Mouse (Mus musculus): ENCODE data around the gene Spen. TPM values are rescaled to one million over a fixed set of nuclear protein-coding genes. Genes with fewer than 3 reads are reported as not detected.
"Not testable (repeated sequence)": the region's sequence is repeated elsewhere in the genome, so short reads cannot be mapped to it uniquely, and the experiment has no call there.

Spen gene
- polyA plus RNA-seq, 1 experiment from 2014 or later, result 16.7 TPM

DNA sequence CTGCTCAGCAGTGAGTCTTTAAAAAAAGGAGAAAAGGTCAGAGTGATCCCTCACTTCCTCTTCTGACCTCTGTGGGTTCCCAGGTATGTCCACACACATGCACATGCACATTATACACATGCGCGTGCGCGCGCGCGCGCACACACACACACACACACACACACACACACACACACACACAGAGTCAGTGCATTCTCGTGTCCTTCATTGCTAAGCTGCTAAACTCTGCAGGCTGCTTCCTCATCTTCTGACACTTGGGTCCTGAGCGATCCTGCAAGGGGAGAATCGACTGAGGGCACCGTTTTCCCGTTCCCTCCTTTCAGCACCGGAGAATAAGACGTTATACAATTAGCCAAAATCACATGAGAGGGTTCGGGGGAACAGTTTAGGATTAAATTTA lies 20.3 kb upstream of the Spen start:
- Histone ChIP-seq H3K4me3 (peak overlapping the region; percentile 43), H3K9ac (peak overlapping the region; percentile 60; the same call in 1 of the 2 replicates), H3K27me3 (0 out of 2 replicates have a peak, but pooled peaks cover 5% of the 10 kb centered on the region), H3K9me3 (replicated peaks) (no peaks in the 10 kb centered on the region), H3K27ac (peak overlapping the region; percentile 83), H3K4me1 (peaks cover 21% of the 10 kb centered on the region), H3K36me3 (ENCODE audit: poor library complexity, severe bottlenecking) (no peaks in the 10 kb centered on the region), H3K4me2 (peak overlapping the region; percentile 84)
- peak; percentile 34; the same call in 1 of the 2 replicates for ATAC-seq
- WGBS, result 15% methylated on average over 16 of the region's 16 CpGs

- H3K36me3 ChIP-seq (ENCODE audit: poor library complexity, severe bottlenecking); H3K4me3 ChIP-seq; H3K4me2 ChIP-seq; H3K9ac ChIP-seq; ATAC-seq; H3K9me3 ChIP-seq (replicated peaks); H3K27ac ChIP-seq; H3K27me3 ChIP-seq: not testable (repeated sequence)
- H3K4me1 ChIP-seq, result peaks cover 21% of the 10 kb centered on the region
- WGBS, result 82% methylated on average over 6 of the region's 6 CpGs
These were observed 17.8 kb upstream of the Spen start for GRCm38 (mm10) chr4:141556163-141556562.

GRCm38 (mm10) chr4:141554255-141554865 lies 16.0 kb upstream of the Spen start:
- not testable (repeated sequence) for H3K4me2 ChIP-seq; H3K9me3 ChIP-seq (replicated peaks)
- H3K4me1 ChIP-seq, result peaks cover 14% of the 10 kb centered on the region

GRCm38 (mm10) chr4:141552484-141552883 lies 14.1 kb upstream of the Spen start:
- no peak overlapping the region for H3K4me2 ChIP-seq
- H3K4me3 ChIP-seq, result no peak overlapping the region
- no peaks in the 10 kb centered on the region for H3K9me3 ChIP-seq (replicated peaks)
- peaks cover 10% of the 10 kb centered on the region for H3K4me1 ChIP-seq
- H3K9ac ChIP-seq, result no peak overlapping the region
- ATAC-seq, result no peak
- H3K36me3 ChIP-seq (ENCODE audit: poor library complexity, severe bottlenecking), result no peaks in the 10 kb centered on the region
- no peak overlapping the region for H3K27ac ChIP-seq
- H3K27me3 ChIP-seq, result 0 out of 2 replicates have a peak, but pooled peaks cover 3% of the 10 kb centered on the region
- WGBS, result 58% methylated on average over 2 of the region's 2 CpGs

More at GRCm38 (mm10) chr4:141554255-141554865, 16.0 kb upstream of the Spen start:
- ATAC-seq; H3K9ac ChIP-seq; H3K27ac ChIP-seq; H3K27me3 ChIP-seq; H3K4me3 ChIP-seq; H3K36me3 ChIP-seq (ENCODE audit: poor library complexity, severe bottlenecking): not testable (repeated sequence)
- WGBS, result 95% methylated on average over 8 of the region's 9 CpGs

DNA sequence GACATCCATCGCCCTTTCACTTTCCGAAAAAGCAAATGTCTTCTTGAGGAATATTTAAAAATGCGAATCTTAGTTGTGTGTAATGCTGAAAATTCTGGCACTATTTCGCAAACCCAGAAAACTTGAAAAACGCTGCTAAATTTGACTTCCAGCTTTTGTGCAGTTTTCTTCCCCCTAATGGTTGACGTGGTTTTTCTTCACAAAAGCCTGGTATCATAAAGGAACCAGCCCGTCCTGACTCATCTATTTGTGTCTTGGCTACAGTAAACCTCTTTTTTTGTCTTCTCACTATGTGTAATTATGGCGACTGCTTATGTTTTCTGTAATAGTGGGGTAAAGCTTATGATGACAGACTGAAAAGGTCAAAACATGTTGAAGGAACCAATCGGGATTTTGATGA lies 8.9 kb upstream of the Spen start:
- H3K9me3 ChIP-seq (replicated peaks), result no peaks in the 10 kb centered on the region
- peak overlapping the region; percentile 68 for H3K4me3 ChIP-seq
- WGBS, result 17% methylated on average over 9 of the region's 9 CpGs
- H3K4me1 ChIP-seq, result peaks cover 29% of the 10 kb centered on the region
- no peak for ATAC-seq
- peak overlapping the region; percentile 100 for H3K27ac ChIP-seq
- H3K9ac ChIP-seq, result peak overlapping the region; percentile 91
- no peaks in the 10 kb centered on the region for H3K27me3 ChIP-seq
- peak overlapping the region; percentile 99 for H3K4me2 ChIP-seq
- H3K36me3 ChIP-seq (ENCODE audit: poor library complexity, severe bottlenecking), result no peaks in the 10 kb centered on the region

- Histone ChIP-seq H3K4me3 (peak overlapping the region; percentile 68), H3K9me3 (replicated peaks) (no peaks in the 10 kb centered on the region), H3K9ac (peak overlapping the region; percentile 91), H3K27ac (peak overlapping the region; percentile 100), H3K4me1 (peaks cover 36% of the 10 kb centered on the region), H3K27me3 (no peaks in the 10 kb centered on the region), H3K36me3 (ENCODE audit: poor library complexity, severe bottlenecking) (no peaks in the 10 kb centered on the region), H3K4me2 (peak overlapping the region; percentile 99)
- WGBS, result under 1% methylated on average over 67 of the region's 98 CpGs
- ATAC-seq, result peak; percentile 91
These were observed 8.2 kb upstream of the Spen start for GRCm38 (mm10) chr4:141546334-141547200.

GRCm38 (mm10) chr4:141545743-141546333 lies 7.4 kb upstream of the Spen start:
- Histone ChIP-seq H3K9me3 (replicated peaks) (no peaks in the 10 kb centered on the region), H3K4me3 (peak overlapping the region; percentile 68), H3K36me3 (ENCODE audit: poor library complexity, severe bottlenecking) (no peaks in the 10 kb centered on the region), H3K27me3 (no peaks in the 10 kb centered on the region), H3K27ac (peak overlapping the region; percentile 100), H3K9ac (peak overlapping the region; percentile 93), H3K4me2 (peak overlapping the region; percentile 99), H3K4me1 (peaks cover 44% of the 10 kb centered on the region)
- ATAC-seq, result peak; percentile 60
- under 1% methylated on average over 45 of the region's 56 CpGs for WGBS

GRCm38 (mm10) chr4:141545071-141545742 lies 6.8 kb upstream of the Spen start:
- H3K36me3 ChIP-seq (ENCODE audit: poor library complexity, severe bottlenecking), result no peaks in the 10 kb centered on the region
- peak overlapping the region; percentile 93 for H3K9ac ChIP-seq
- under 1% methylated on average over 45 of the region's 45 CpGs for WGBS
- peak overlapping the region; percentile 99 for H3K4me2 ChIP-seq
- H3K27ac ChIP-seq, result peak overlapping the region; percentile 100
- peak overlapping the region; percentile 68 for H3K4me3 ChIP-seq
- H3K9me3 ChIP-seq (replicated peaks), result no peaks in the 10 kb centered on the region
- H3K4me1 ChIP-seq, result peaks cover 48% of the 10 kb centered on the region
- no peaks in the 10 kb centered on the region for H3K27me3 ChIP-seq
- peak; percentile 42 for ATAC-seq

DNA sequence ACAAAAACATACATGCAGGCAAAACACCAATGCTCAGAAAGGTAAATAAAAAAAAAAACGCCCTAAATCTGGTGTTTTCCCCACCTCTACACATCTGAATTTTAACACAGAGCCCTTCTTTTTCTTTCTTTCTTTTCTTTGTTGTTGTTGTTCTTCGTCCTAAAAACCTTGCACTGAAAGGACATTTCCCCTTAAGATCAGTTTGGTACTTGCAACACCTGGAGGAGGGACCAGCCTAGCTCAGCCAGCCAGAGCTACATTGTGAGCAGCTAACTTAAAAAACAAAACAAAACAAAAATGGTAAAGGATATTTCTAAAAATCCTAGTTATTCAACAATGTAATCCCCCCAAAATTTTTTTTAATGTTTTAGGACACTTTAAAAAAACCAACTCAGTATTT lies 6.1 kb upstream of the Spen start:
- no peak overlapping the region; the same call in 1 of the 2 replicates for H3K27ac ChIP-seq
- 47% methylated on average over 2 of the region's 2 CpGs for WGBS
- ATAC-seq, result no peak
- H3K4me1 ChIP-seq, result peaks cover 49% of the 10 kb centered on the region
- H3K36me3 ChIP-seq (ENCODE audit: poor library complexity, severe bottlenecking), result no peaks in the 10 kb centered on the region
- H3K9ac ChIP-seq, result peak overlapping the region; percentile 93; the same call in 1 of the 2 replicates
- peak overlapping the region; percentile 68 for H3K4me3 ChIP-seq
- H3K27me3 ChIP-seq, result no peaks in the 10 kb centered on the region
- peak overlapping the region; percentile 99 for H3K4me2 ChIP-seq
- H3K9me3 ChIP-seq (replicated peaks), result no peaks in the 10 kb centered on the region

DNA sequence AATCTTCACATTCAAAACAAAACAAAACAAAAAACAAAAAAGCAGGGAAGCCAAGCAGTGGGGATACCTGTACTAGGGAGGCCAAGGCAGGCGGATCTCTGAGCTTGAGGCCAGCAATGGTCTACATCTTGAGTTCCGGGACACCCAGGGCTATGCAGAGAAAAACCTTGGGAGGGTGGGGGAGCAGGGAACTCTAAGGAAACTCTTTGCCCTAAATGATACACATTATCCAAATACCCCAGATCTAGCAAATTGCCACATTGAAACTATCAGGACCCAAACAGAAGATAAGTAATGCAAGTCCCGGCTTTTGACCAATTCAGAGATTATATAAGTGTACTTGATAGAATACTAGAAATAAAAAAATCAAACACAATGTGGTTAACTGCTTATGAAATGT lies 5.2 kb upstream of the Spen start:
- H3K36me3 ChIP-seq (ENCODE audit: poor library complexity, severe bottlenecking), result no peaks in the 10 kb centered on the region
- H3K4me1 ChIP-seq, result peaks cover 56% of the 10 kb centered on the region

DNA sequence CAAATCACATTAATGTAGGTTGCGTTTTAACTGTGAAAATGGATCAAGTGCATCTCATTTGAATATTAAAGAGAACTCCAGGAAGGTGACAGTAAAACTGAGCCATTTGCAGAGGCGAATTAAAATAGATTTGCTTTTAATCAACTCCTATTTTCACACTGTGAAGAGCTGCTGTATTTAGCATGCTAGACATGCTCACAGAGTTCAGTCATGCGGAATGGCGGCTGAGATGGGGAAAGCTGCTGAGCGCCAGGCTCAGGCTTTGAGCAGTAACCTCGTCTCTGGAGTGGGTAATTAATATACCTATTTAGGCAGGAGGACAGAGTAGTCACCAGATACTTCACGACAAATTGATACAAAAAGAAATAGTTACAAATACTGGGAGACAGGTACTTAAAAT lies 3.5 kb upstream of the Spen start:
- H3K4me3 ChIP-seq, result no peak overlapping the region
- no peak for ATAC-seq
- no peak overlapping the region for H3K9ac ChIP-seq
- H3K4me2 ChIP-seq, result peak overlapping the region; percentile 28
- 5% methylated on average over 7 of the region's 7 CpGs for WGBS
- H3K27me3 ChIP-seq, result no peaks in the 10 kb centered on the region
- H3K27ac ChIP-seq, result peak overlapping the region; percentile 59
- no peaks in the 10 kb centered on the region for H3K9me3 ChIP-seq (replicated peaks)
- peaks cover 42% of the 10 kb centered on the region for H3K4me1 ChIP-seq
- no peaks in the 10 kb centered on the region for H3K36me3 ChIP-seq (ENCODE audit: poor library complexity, severe bottlenecking)

More for the DNA sequence above, 5.2 kb upstream of the Spen start:
- Histone ChIP-seq H3K9me3 (replicated peaks) (no peaks in the 10 kb centered on the region), H3K4me2 (no peak overlapping the region), H3K9ac (no peak overlapping the region), H3K27me3 (no peaks in the 10 kb centered on the region), H3K27ac (no peak overlapping the region), H3K4me3 (no peak overlapping the region)
- no peak for ATAC-seq
- 72% methylated on average over 3 of the region's 3 CpGs for WGBS
